Comparison of ENCODE assay signal across 9 mouse cellular contexts in genomic region chr2:154677651-154678139, GRCm38 (mm10). TPM values are rescaled to one million over a fixed set of nuclear protein-coding genes. Genes with fewer than 3 reads are reported as not detected.
A peak's percentile ranks its signal among the peaks of the same experiment; 100 is the strongest.
DNase-seq lines count a peak whose midpoint lies in the region; ATAC-seq and TF ChIP-seq lines count a peak whose summit lies in the region.
"Had no signal": no experiment of that assay in that cellular context is flagged by ENCODE, and none has a peak within 500 bp of the region (broad histone marks: within the 10 kb centered on the region; RNA-seq: fewer than 3 reads in every experiment).

No protein-coding gene starts in this region.

- peaks cover 15% of the 10 kb centered on the region; the same call in 1 of the 2 replicates for H3K4me1 ChIP-seq in forebrain, embryonic 11.5 days (replicated peaks; ENCODE audit: control insufficient read depth, insufficient read depth, low read length)
- peaks cover 21% of the 10 kb centered on the region; the same call in 1 of the 2 replicates for H3K4me1 ChIP-seq in lung, postnatal 0 days (ENCODE audit: insufficient read depth, low read depth, low read length)

- peak overlapping the region; percentile 10; the same call in 1 of the 2 replicates for H3K4me3 ChIP-seq in forebrain, embryonic 11.5 days (ENCODE audit: low read depth, low read length)
- H3K4me3 ChIP-seq in lung, postnatal 0 days (ENCODE audit: low read depth, low read length), result no peak overlapping the region

- no peak for TF ChIP-seq EP300 in lung, postnatal 0 days (IDR thresholded peaks at IDR 0.05)

- peak; percentile 78 for ATAC-seq in forebrain, embryonic 11.5 days (replicated peaks; ENCODE audit: low FRiP score)
- ATAC-seq in lung, postnatal 0 days, result peak; percentile 71

- peak overlapping the region; percentile 88 for H3K27ac ChIP-seq in forebrain, embryonic 11.5 days (ENCODE audit: low read depth, low read length)
- peak overlapping the region; percentile 84 for H3K27ac ChIP-seq in lung, postnatal 0 days (ENCODE audit: low read length)

- H3K27me3 ChIP-seq in forebrain, embryonic 11.5 days (ENCODE audit: control insufficient read depth, insufficient read depth, low read length), result no peaks in the 10 kb centered on the region
- H3K27me3 ChIP-seq in lung, postnatal 0 days (replicated peaks; ENCODE audit: insufficient read depth, low read length), result no peaks in the 10 kb centered on the region

- intact Hi-C loops in heart, postnatal 14 days (cut with DNase I), result no loop called here

- H3K36me3 ChIP-seq in forebrain, embryonic 11.5 days (ENCODE audit: control insufficient read depth, insufficient read depth, low read length), result no peaks in the 10 kb centered on the region; the same call in 1 of the 2 replicates
- H3K36me3 ChIP-seq in lung, postnatal 0 days (ENCODE audit: insufficient read depth, low read length), result no peaks in the 10 kb centered on the region

- 11% methylated on average over 10 of the region's 10 CpGs for WGBS in forebrain, embryonic 11.5 days
- WGBS in lung, postnatal 0 days, result 7% methylated on average over 10 of the region's 10 CpGs

- peak overlapping the region; percentile 44; the same call in 1 of the 2 replicates for H3K9ac ChIP-seq in forebrain, embryonic 11.5 days (ENCODE audit: low read length)
- peak overlapping the region; percentile 3; the same call in 1 of the 2 replicates for H3K9ac ChIP-seq in lung, postnatal 0 days (replicated peaks; ENCODE audit: low read depth)

- no peaks in the 10 kb centered on the region for H3K9me3 ChIP-seq in forebrain, embryonic 11.5 days (ENCODE audit: control insufficient read depth, low read length)
- H3K9me3 ChIP-seq in lung, postnatal 0 days (ENCODE audit: low read length), result no peaks in the 10 kb centered on the region
- H3K9me3 ChIP-seq: G1E had no signal

- DNase-seq in urinary bladder, postnatal 14 days (ENCODE audit: low spot score), result peak; percentile 58
- DNase-seq in urinary bladder, adult 18-20 months (ENCODE audit: low spot score in 2 of 2), result no peak
- DNase-seq in forebrain, embryonic 11.5 days (ENCODE audit: low spot score), result peak; percentile 84
- peak; percentile 60 to 72 for DNase-seq in heart, postnatal 14 days
- peak; percentile 37 for DNase-seq in layer of hippocampus, adult 9-10 months (ENCODE audit: low spot score)
- DNase-seq in lung, postnatal 0 days (ENCODE audit: low spot score), result peak; percentile 86
- peak; percentile 61 for DNase-seq in retina, postnatal 7 days (ENCODE audit: low read depth, low spot score)
- no peak for DNase-seq in thymus, postnatal 25 days

- no peak for TF ChIP-seq CTCF in lung, postnatal 0 days (IDR thresholded peaks at IDR 0.05)

- H3K4me2 ChIP-seq in forebrain, embryonic 11.5 days (ENCODE audit: low read depth, low read length, severe bottlenecking), result peak overlapping the region; percentile 42
- peak overlapping the region; percentile 39 for H3K4me2 ChIP-seq in lung, postnatal 0 days (replicated peaks; ENCODE audit: low read depth, low read length)

RNA-seq across cellular contexts. Expression of gene Chmp4b, which starts 26.2 kb away (rescaled TPM):
- polyA plus RNA-seq in forebrain, embryonic 11.5 days (2014; fragmentation: Nextera tagmentation; extraction: Ambion mirVana), result 13.3 and 16.7 TPM in 2 replicates
- total RNA-seq in heart, postnatal 14 days (2021), result 100 to 1,000 TPM; 105 to 112 TPM
- polyA plus RNA-seq in lung, postnatal 0 days (2015; fragmentation: Nextera tagmentation; extraction: Ambion mirVana), result 33.1 and 33.7 TPM in 2 replicates

Comparison
In these comparisons a context has a peak if more than half of its experiments do, and no peak if none do; other contexts are left out.
1. DNase-seq: peak in urinary bladder, postnatal 14 days (single experiment), forebrain, embryonic 11.5 days (single experiment), heart, postnatal 14 days (2 of 2), layer of hippocampus, adult 9-10 months (single experiment), lung, postnatal 0 days (single experiment) and retina, postnatal 7 days (single experiment); none in urinary bladder, adult 18-20 months (0 of 2) and thymus, postnatal 25 days (single experiment).